Mouse (Mus musculus): ENCODE results near the gene B230118H07Rik. TPM values are rescaled to one million over a fixed set of nuclear protein-coding genes. Genes with fewer than 3 reads are reported as not detected.

B230118H07Rik gene
- total and polyA plus RNA-seq, 3 experiments = 22.4 to 30.6 TPM; not detected in 1

DNA sequence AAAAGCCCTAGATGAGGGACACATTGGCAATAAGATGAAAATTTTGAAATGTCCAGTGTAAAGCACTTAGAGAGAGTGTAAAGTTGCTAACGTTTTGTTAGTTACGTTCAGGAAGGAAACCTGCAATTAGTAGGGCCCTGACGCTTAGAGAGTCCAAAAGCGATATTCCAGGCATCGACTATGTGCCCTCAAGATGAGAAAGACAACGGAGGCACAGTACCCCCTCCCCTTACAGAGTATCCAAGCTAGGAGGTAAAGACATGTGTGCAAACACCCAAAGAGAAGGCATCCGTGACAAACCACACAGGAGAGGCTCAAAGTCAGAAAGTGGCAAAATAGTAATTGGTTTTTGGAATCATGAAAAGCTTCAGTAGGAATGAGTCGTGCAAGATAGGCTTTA is 56.4 kb downstream of the B230118H07Rik start:
- Histone ChIP-seq H3K4me3 (ENCODE audit: control insufficient read depth in 1 of 2, insufficient read depth in 1 of 2, low read depth in 2 of 2, low read length in 2 of 2) (no peak overlapping the region), H3K79me2 (ENCODE audit: control insufficient read depth, insufficient read depth, low read length, poor library complexity) (no peaks in the 10 kb centered on the region), H3K36me3 (ENCODE audit: control insufficient read depth in 1 of 2, insufficient read depth in 2 of 2, low read length in 2 of 2) (peaks cover 0 to 7% of the 10 kb centered on the region in 2 experiments; a peak in 2 of 4 replicates), H3K27ac (ENCODE audit: control insufficient read depth, low read depth, low read length) (no peak overlapping the region), H3K27me3 (ENCODE audit: control insufficient read depth in 1 of 2, insufficient read depth in 2 of 2, low read length in 2 of 2) (no peaks in the 10 kb centered on the region), H3K9ac (ENCODE audit: control insufficient read depth, low read depth, low read length, poor library complexity, severe bottlenecking) (no peak overlapping the region), H3K4me1 (ENCODE audit: control insufficient read depth in 1 of 2, insufficient read depth in 2 of 2, low read length in 2 of 2) (peaks cover 0 to 6% of the 10 kb centered on the region in 2 experiments; a peak in 3 of 4 replicates), H3K9me3 (replicated peaks; ENCODE audit: insufficient read depth, low read length) (no peaks in the 10 kb centered on the region)
- no peak for DNase-seq (ENCODE audit: low read depth, low spot score)
- TF ChIP-seq ETS1 (IDR thresholded peaks at IDR 0.05; ENCODE audit: low read depth, low read length) (no peak), USF2 (IDR thresholded peaks at IDR 0.05; ENCODE audit: borderline replicate concordance in 1 of 2, insufficient read depth in 1 of 2, low read depth in 1 of 2, low read length in 2 of 2) (no peak)

GRCm38 (mm10) chr2:101592023-101592841 is 57.1 kb downstream of the B230118H07Rik start:
- Histone ChIP-seq H3K9ac (ENCODE audit: control insufficient read depth, low read depth, low read length, poor library complexity, severe bottlenecking) (no peak overlapping the region), H3K4me1 (ENCODE audit: control insufficient read depth in 1 of 2, insufficient read depth in 2 of 2, low read length in 2 of 2) (peaks cover 0 to 6% of the 10 kb centered on the region in 2 experiments; a peak in 3 of 4 replicates), H3K27me3 (ENCODE audit: control insufficient read depth in 1 of 2, insufficient read depth in 2 of 2, low read length in 2 of 2) (no peaks in the 10 kb centered on the region), H3K4me3 (ENCODE audit: control insufficient read depth in 1 of 2, insufficient read depth in 1 of 2, low read depth in 2 of 2, low read length in 2 of 2) (no peak overlapping the region), H3K36me3 (ENCODE audit: control insufficient read depth in 1 of 2, insufficient read depth in 2 of 2, low read length in 2 of 2) (peaks cover 0 to 7% of the 10 kb centered on the region in 2 experiments; a peak in 2 of 4 replicates), H3K27ac (ENCODE audit: control insufficient read depth, low read depth, low read length) (no peak overlapping the region), H3K79me2 (ENCODE audit: control insufficient read depth, insufficient read depth, low read length, poor library complexity) (no peaks in the 10 kb centered on the region), H3K9me3 (replicated peaks; ENCODE audit: insufficient read depth, low read length) (no peaks in the 10 kb centered on the region)
- DNase-seq (ENCODE audit: low read depth, low spot score) = no peak
- TF ChIP-seq NRF1 (IDR thresholded peaks at IDR 0.05; ENCODE audit: insufficient read depth, low read depth, low read length, poor library complexity, severe bottlenecking) (no peak), USF1 (IDR thresholded peaks at IDR 0.05; ENCODE audit: low read depth, low read length) (no peak), ZC3H11A (IDR thresholded peaks at IDR 0.05; ENCODE audit: low read depth, low read length) (no peak), CHD1 (IDR thresholded peaks at IDR 0.05; ENCODE audit: low read depth, low read length) (no peak), MYB (IDR thresholded peaks at IDR 0.05; ENCODE audit: low read depth, low read length) (no peak), E2F4 (IDR thresholded peaks at IDR 0.05; ENCODE audit: borderline replicate concordance, low read depth, low read length) (no peak)

GRCm38 (mm10) chr2:101591356-101591755 is 58.0 kb downstream of the B230118H07Rik start:
- Histone ChIP-seq H3K4me3 (ENCODE audit: control insufficient read depth in 1 of 2, insufficient read depth in 1 of 2, low read depth in 2 of 2, low read length in 2 of 2) (no peak overlapping the region), H3K9ac (ENCODE audit: control insufficient read depth, low read depth, low read length, poor library complexity, severe bottlenecking) (no peak overlapping the region), H3K4me1 (ENCODE audit: control insufficient read depth in 1 of 2, insufficient read depth in 2 of 2, low read length in 2 of 2) (peaks cover 0 to 6% of the 10 kb centered on the region in 2 experiments; a peak in 2 of 4 replicates), H3K9me3 (replicated peaks; ENCODE audit: insufficient read depth, low read length) (no peaks in the 10 kb centered on the region), H3K79me2 (ENCODE audit: control insufficient read depth, insufficient read depth, low read length, poor library complexity) (no peaks in the 10 kb centered on the region), H3K27ac (ENCODE audit: control insufficient read depth, low read depth, low read length) (no peak overlapping the region), H3K36me3 (ENCODE audit: control insufficient read depth in 1 of 2, insufficient read depth in 2 of 2, low read length in 2 of 2) (peaks cover 0 to 7% of the 10 kb centered on the region in 2 experiments; a peak in 2 of 4 replicates), H3K27me3 (ENCODE audit: control insufficient read depth in 1 of 2, insufficient read depth in 2 of 2, low read length in 2 of 2) (no peaks in the 10 kb centered on the region)
- no peak for DNase-seq (ENCODE audit: low read depth, low spot score)
- TF ChIP-seq MXI1 (IDR thresholded peaks at IDR 0.05; ENCODE audit: low read depth, low read length) (no peak), TBP (IDR thresholded peaks at IDR 0.05; ENCODE audit: low read depth, low read length) (no peak), POLR2AphosphoS2 (IDR thresholded peaks at IDR 0.05; ENCODE audit: low read length) (no peak), EP300 (IDR thresholded peaks at IDR 0.05; ENCODE audit: low read depth in 1 of 2, low read length in 2 of 2) (no peak), NRF1 (IDR thresholded peaks at IDR 0.05; ENCODE audit: insufficient read depth, low read depth, low read length, poor library complexity, severe bottlenecking) (no peak), ZMIZ1 (IDR thresholded peaks at IDR 0.05; ENCODE audit: low read depth, low read length) (no peak), MYC (IDR thresholded peaks at IDR 0.05; ENCODE audit: low read depth, low read length) (no peak), JUND (IDR thresholded peaks at IDR 0.05; ENCODE audit: low read depth, low read length) (no peak), POLR2AphosphoS5 (IDR thresholded peaks at IDR 0.05; ENCODE audit: borderline replicate concordance, low read depth, low read length) (no peak)
